Mouse (Mus musculus): ENCODE data around the gene Gm20388. TPM values are rescaled to one million over a fixed set of nuclear protein-coding genes. Genes with fewer than 3 reads are reported as not detected.

Gm20388 gene
- total RNA-seq, 2 experiments from 2014 or later = 18.6 TPM; not detected in 1

GRCm38 (mm10) chr8:124253939-124254338 is 4343.3 kb downstream of the Gm20388 start:
- no peak for DNase-seq (ENCODE audit: low spot score in 2 of 2)
- intact Hi-C loops (cut with DNase I) = no loop called here

GRCm38 (mm10) chr8:124256841-124257240 is 4346.2 kb downstream of the Gm20388 start:
- intact Hi-C loops (cut with DNase I) = no loop called here
- no peak for DNase-seq (ENCODE audit: low spot score in 2 of 2)

- DNase-seq (ENCODE audit: low spot score in 2 of 2) = peak; percentile 36 to 63
- intact Hi-C loops (cut with DNase I) = no loop called here
These were observed 4346.7 kb downstream of the Gm20388 start for GRCm38 (mm10) chr8:124257363-124257762.

GRCm38 (mm10) chr8:124259146-124259545 is 4348.5 kb downstream of the Gm20388 start:
- intact Hi-C loops (cut with DNase I) = no loop called here
- no peak for DNase-seq (ENCODE audit: low spot score in 2 of 2)

- no peak for DNase-seq (ENCODE audit: low spot score in 2 of 2)
- intact Hi-C loops (cut with DNase I) = no loop called here
These were observed 4349.3 kb downstream of the Gm20388 start for GRCm38 (mm10) chr8:124259925-124260324.

- intact Hi-C loops (cut with DNase I) = no loop called here
- no peak for DNase-seq (ENCODE audit: low spot score in 2 of 2)
These were observed 4349.7 kb downstream of the Gm20388 start for GRCm38 (mm10) chr8:124260371-124260770.

GRCm38 (mm10) chr8:124263058-124263457 is 4352.4 kb downstream of the Gm20388 start:
- DNase-seq (ENCODE audit: low spot score in 2 of 2) = no peak
- intact Hi-C loops (cut with DNase I) = no loop called here

GRCm38 (mm10) chr8:124264032-124264431 is 4353.4 kb downstream of the Gm20388 start:
- intact Hi-C loops (cut with DNase I) = no loop called here
- no peak for DNase-seq (ENCODE audit: low spot score in 2 of 2)

- intact Hi-C loops (cut with DNase I) = no loop called here
- DNase-seq (ENCODE audit: low spot score in 2 of 2) = no peak
These were observed 4354.0 kb downstream of the Gm20388 start for GRCm38 (mm10) chr8:124264671-124265070.

GRCm38 (mm10) chr8:124265130-124265529 is 4354.5 kb downstream of the Gm20388 start:
- intact Hi-C loops (cut with DNase I) = no loop called here
- DNase-seq (ENCODE audit: low spot score in 2 of 2) = no peak

- no peak for DNase-seq (ENCODE audit: low spot score in 2 of 2)
- intact Hi-C loops (cut with DNase I) = no loop called here
These were observed 4355.2 kb downstream of the Gm20388 start for GRCm38 (mm10) chr8:124265798-124266197.

- intact Hi-C loops (cut with DNase I) = no loop called here
- DNase-seq (ENCODE audit: low spot score in 2 of 2) = no peak
These were observed 4356.6 kb downstream of the Gm20388 start for GRCm38 (mm10) chr8:124267206-124267605.

- DNase-seq (ENCODE audit: low spot score in 2 of 2) = no peak
- intact Hi-C loops (cut with DNase I) = no loop called here
These were observed 4359.9 kb downstream of the Gm20388 start for GRCm38 (mm10) chr8:124270504-124270903.

GRCm38 (mm10) chr8:124270904-124271303 is 4360.3 kb downstream of the Gm20388 start:
- DNase-seq (ENCODE audit: low spot score in 2 of 2) = no peak
- intact Hi-C loops (cut with DNase I) = no loop called here

- intact Hi-C loops (cut with DNase I) = no loop called here
These were observed 4360.9 kb downstream of the Gm20388 start for GRCm38 (mm10) chr8:124271518-124271917.

GRCm38 (mm10) chr8:124272792-124273191 is 4362.2 kb downstream of the Gm20388 start:
- intact Hi-C loops (cut with DNase I) = no loop called here

More at GRCm38 (mm10) chr8:124271518-124271917, 4360.9 kb downstream of the Gm20388 start:
- no peak for DNase-seq (ENCODE audit: low spot score in 2 of 2)

GRCm38 (mm10) chr8:124273606-124274218 is 4363.1 kb downstream of the Gm20388 start:
- no peak for DNase-seq (ENCODE audit: low spot score in 2 of 2)
- intact Hi-C loops (cut with DNase I) = no loop called here

More at GRCm38 (mm10) chr8:124272792-124273191, 4362.2 kb downstream of the Gm20388 start:
- no peak for DNase-seq (ENCODE audit: low spot score in 2 of 2)

GRCm38 (mm10) chr8:124274441-124275120 is 4363.9 kb downstream of the Gm20388 start:
- peak in 1 of 2 experiments; percentile 50 for DNase-seq (ENCODE audit: low spot score in 2 of 2)
- intact Hi-C loops (cut with DNase I) = loop anchor here (5.0 kb wide), 1 partner anchor 42 kb away; the partner anchor contains the start of gene Galnt2

GRCm38 (mm10) chr8:124275377-124276071 is 4364.9 kb downstream of the Gm20388 start:
- intact Hi-C loops (cut with DNase I) = loop anchor here (5.0 kb wide), 1 partner anchor 43 kb away; the partner anchor contains the start of gene Galnt2
- DNase-seq (ENCODE audit: low spot score in 2 of 2) = peak in 1 of 2 experiments; percentile 75
